Mouse (Mus musculus): Measurements from ENCODE around the gene BC052040. TPM values are rescaled to one million over a fixed set of nuclear protein-coding genes. Genes with fewer than 3 reads are reported as not detected.

Gene BC052040
- polyA plus RNA-seq, 1 experiment from 2014 or later, result 15.7 TPM

DNA sequence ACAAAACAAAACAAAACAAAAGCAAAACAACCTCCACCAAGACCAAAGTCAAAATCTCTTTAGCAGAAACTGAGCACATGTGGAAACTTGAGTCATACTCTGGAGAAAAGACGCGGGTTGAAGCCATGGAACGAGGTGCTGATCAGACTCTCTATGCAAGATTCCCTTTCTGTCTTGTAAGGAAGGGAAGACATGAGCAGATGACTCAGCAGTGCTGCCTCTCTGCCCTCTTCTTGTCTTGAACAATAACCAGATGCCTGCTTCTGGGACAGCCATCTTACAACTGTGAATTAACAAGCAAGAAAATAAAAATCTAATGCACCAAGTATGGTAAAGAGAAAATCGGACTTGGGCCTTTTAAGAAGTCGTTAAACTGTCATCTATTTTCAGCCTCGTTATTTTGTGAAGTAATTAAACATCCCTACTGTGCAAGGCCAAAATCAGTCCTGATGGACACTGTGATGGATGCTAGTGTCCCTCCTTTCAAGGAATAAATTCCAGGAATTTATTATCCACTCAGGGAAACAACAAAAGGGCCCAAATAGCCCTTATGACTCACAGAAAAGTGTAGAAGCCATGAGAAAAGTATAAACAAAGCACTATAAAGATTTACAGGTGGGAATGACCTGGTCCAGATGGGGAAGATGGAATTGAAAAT lies 18.0 kb upstream of the BC052040 start:
- Histone ChIP-seq H3K4me2 (ENCODE audit: low read length) (no peak overlapping the region), H3K9me3 (ENCODE audit: control insufficient read depth, low read length) (no peaks in the 10 kb centered on the region), H3K4me1 (ENCODE audit: control insufficient read depth, insufficient read depth, low read length) (no peaks in the 10 kb centered on the region), H3K4me3 (replicated peaks; ENCODE audit: low read depth, low read length) (no peak overlapping the region), H3K27ac (replicated peaks; ENCODE audit: low read depth, low read length) (no peak overlapping the region), H3K9ac (replicated peaks; ENCODE audit: low read length) (no peak overlapping the region), H3K36me3 (ENCODE audit: control insufficient read depth, insufficient read depth, low read length) (no peaks in the 10 kb centered on the region), H3K27me3 (ENCODE audit: control insufficient read depth, insufficient read depth, low read length) (no peaks in the 10 kb centered on the region)
- DNase-seq, result no peak
- 92% methylated on average over 6 of the region's 6 CpGs for WGBS
- no peak for ATAC-seq (ENCODE audit: low FRiP score, low TSS enrichment)

DNA sequence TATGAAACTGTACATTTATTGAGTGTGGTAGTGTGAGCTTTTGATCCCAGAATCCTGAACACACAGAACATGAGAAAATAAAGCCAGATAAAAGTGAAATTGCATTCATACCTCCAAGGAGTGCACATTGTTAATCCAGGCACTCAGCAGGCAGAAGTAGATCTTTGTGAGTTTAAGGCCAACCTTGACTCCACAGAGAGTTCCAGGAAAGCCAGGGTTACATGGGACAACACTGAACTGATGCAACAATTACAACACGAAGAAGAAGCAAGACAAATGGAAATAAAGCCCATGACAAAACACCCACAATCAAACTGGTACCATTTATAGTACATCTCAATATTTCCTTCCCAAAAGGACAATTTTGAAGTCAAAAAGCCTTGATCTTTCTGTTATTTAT lies 9.5 kb upstream of the BC052040 start:
- H3K9ac ChIP-seq (replicated peaks; ENCODE audit: low read length), result no peak overlapping the region
- 83% methylated on average over 1 of the region's 1 CpGs for whole genome bisulfite sequencing
- DNase-seq, result no peak

GRCm38 (mm10) chr2:115574802-115575201 lies 6.7 kb upstream of the BC052040 start:
- no peaks in the 10 kb centered on the region for H3K4me1 ChIP-seq (ENCODE audit: control insufficient read depth, insufficient read depth, low read length)
- H3K4me3 ChIP-seq (replicated peaks; ENCODE audit: low read depth, low read length), result no peak overlapping the region
- H3K27me3 ChIP-seq (ENCODE audit: control insufficient read depth, insufficient read depth, low read length), result no peaks in the 10 kb centered on the region
- no peaks in the 10 kb centered on the region for H3K9me3 ChIP-seq (ENCODE audit: control insufficient read depth, low read length)
- DNase-seq (no peak), ATAC-seq (ENCODE audit: low FRiP score, low TSS enrichment) (no peak)
- WGBS, result 63% methylated on average over 5 of the region's 5 CpGs
- H3K27ac ChIP-seq (replicated peaks; ENCODE audit: low read depth, low read length), result no peak overlapping the region
- H3K36me3 ChIP-seq (ENCODE audit: control insufficient read depth, insufficient read depth, low read length), result no peaks in the 10 kb centered on the region
- no peak overlapping the region for H3K9ac ChIP-seq (replicated peaks; ENCODE audit: low read length)
- no peak overlapping the region for H3K4me2 ChIP-seq (ENCODE audit: low read length)

More for the DNA sequence above, 9.5 kb upstream of the BC052040 start:
- Histone ChIP-seq H3K27ac (replicated peaks; ENCODE audit: low read depth, low read length) (no peak overlapping the region), H3K9me3 (ENCODE audit: control insufficient read depth, low read length) (no peaks in the 10 kb centered on the region), H3K4me2 (ENCODE audit: low read length) (no peak overlapping the region), H3K27me3 (ENCODE audit: control insufficient read depth, insufficient read depth, low read length) (no peaks in the 10 kb centered on the region), H3K4me1 (ENCODE audit: control insufficient read depth, insufficient read depth, low read length) (no peaks in the 10 kb centered on the region), H3K4me3 (replicated peaks; ENCODE audit: low read depth, low read length) (no peak overlapping the region), H3K36me3 (ENCODE audit: control insufficient read depth, insufficient read depth, low read length) (no peaks in the 10 kb centered on the region)
- ATAC-seq (ENCODE audit: low FRiP score, low TSS enrichment), result no peak

DNA sequence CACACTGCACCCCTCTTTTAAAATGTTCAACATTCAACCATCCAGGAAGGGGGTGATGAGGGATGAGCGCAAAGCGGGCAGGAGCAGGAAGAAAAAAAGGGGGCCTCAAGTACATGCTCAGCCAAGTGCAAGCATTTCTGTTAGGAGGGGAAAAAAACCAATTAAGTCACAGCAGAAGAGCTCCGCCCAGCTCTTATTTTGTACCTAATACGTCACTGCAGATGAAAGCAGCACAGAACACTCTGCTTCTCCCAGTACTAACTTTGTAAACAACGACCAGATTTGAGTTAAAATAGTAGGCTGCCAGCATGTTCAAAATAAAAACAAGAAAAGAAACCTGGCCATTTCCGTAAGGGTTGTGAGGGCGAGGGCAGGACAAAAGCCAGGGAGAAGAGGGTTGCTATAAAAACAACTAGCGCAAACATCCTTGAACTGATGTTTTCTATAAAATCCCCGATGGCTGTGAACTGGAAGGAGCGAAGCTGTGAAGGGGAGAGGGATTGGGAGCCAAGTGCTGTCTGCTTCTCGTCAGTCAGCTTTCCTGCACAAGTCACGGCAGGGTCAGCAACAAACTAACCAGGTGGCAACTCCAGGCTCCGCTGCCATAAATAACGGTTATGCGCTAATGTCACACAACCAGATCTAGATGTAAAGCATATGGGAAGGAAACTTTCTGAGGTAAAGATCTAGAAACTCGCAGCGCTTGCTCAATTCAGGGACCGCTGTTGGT lies 2.2 kb upstream of the BC052040 start:
- Histone ChIP-seq H3K27ac (replicated peaks; ENCODE audit: low read depth, low read length) (no peak overlapping the region), H3K9me3 (ENCODE audit: control insufficient read depth, low read length) (no peaks in the 10 kb centered on the region), H3K36me3 (ENCODE audit: control insufficient read depth, insufficient read depth, low read length) (no peaks in the 10 kb centered on the region), H3K27me3 (ENCODE audit: control insufficient read depth, insufficient read depth, low read length) (no peaks in the 10 kb centered on the region), H3K4me1 (ENCODE audit: control insufficient read depth, insufficient read depth, low read length) (peaks cover 9% of the 10 kb centered on the region), H3K9ac (replicated peaks; ENCODE audit: low read length) (no peak overlapping the region), H3K4me2 (ENCODE audit: low read length) (0 out of 2 replicates have a peak overlapping the region, but pooled peaks have one; percentile 15), H3K4me3 (replicated peaks; ENCODE audit: low read depth, low read length) (no peak overlapping the region)
- DNase-seq (no peak), ATAC-seq (ENCODE audit: low FRiP score, low TSS enrichment) (no peak)
- 37% methylated on average over 18 of the region's 18 CpGs for WGBS

- H3K4me3 ChIP-seq (replicated peaks; ENCODE audit: low read depth, low read length), result no peak overlapping the region
- 15% methylated on average over 6 of the region's 6 CpGs for WGBS
- H3K27me3 ChIP-seq (ENCODE audit: control insufficient read depth, insufficient read depth, low read length), result no peaks in the 10 kb centered on the region
- ATAC-seq (ENCODE audit: low FRiP score, low TSS enrichment) (no peak), DNase-seq (no peak)
- H3K27ac ChIP-seq (replicated peaks; ENCODE audit: low read depth, low read length), result no peak overlapping the region
- H3K4me1 ChIP-seq (ENCODE audit: control insufficient read depth, insufficient read depth, low read length), result peaks cover 9% of the 10 kb centered on the region
- H3K9ac ChIP-seq (replicated peaks; ENCODE audit: low read length), result no peak overlapping the region
- no peaks in the 10 kb centered on the region for H3K9me3 ChIP-seq (ENCODE audit: control insufficient read depth, low read length)
- H3K4me2 ChIP-seq (ENCODE audit: low read length), result no peak overlapping the region
- no peaks in the 10 kb centered on the region for H3K36me3 ChIP-seq (ENCODE audit: control insufficient read depth, insufficient read depth, low read length)
These were observed 1.5 kb upstream of the BC052040 start for GRCm38 (mm10) chr2:115579976-115580375.

GRCm38 (mm10) chr2:115581989-115582608 lies 583 bp downstream of the BC052040 start:
- H3K36me3 ChIP-seq (ENCODE audit: control insufficient read depth, insufficient read depth, low read length), result no peaks in the 10 kb centered on the region

DNA sequence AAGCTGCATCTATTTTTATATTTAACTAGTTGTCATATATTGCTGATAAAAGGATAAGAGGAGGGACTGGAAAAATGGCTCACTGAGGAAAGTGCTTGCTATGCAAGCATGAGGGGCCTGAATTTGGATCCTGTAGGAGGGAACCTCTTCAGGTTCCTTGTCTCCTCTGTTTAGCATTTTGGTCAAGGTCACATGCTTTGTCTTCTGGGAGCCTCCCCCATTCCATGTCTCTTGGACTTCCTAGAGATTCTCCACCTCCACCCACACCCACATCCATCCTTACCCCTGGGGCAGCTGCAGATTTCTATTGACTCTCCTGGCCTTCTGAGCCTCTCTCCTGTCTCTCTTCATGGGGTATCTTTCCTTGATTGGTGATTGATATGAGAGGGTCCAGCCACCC lies 2.3 kb downstream of the BC052040 start:
- Histone ChIP-seq H3K4me2 (ENCODE audit: low read length) (no peak overlapping the region), H3K4me3 (replicated peaks; ENCODE audit: low read depth, low read length) (no peak overlapping the region), H3K9me3 (ENCODE audit: control insufficient read depth, low read length) (no peaks in the 10 kb centered on the region), H3K36me3 (ENCODE audit: control insufficient read depth, insufficient read depth, low read length) (no peaks in the 10 kb centered on the region), H3K27me3 (ENCODE audit: control insufficient read depth, insufficient read depth, low read length) (no peaks in the 10 kb centered on the region), H3K4me1 (ENCODE audit: control insufficient read depth, insufficient read depth, low read length) (peaks cover 9% of the 10 kb centered on the region), H3K27ac (replicated peaks; ENCODE audit: low read depth, low read length) (no peak overlapping the region), H3K9ac (replicated peaks; ENCODE audit: low read length) (no peak overlapping the region)
- ATAC-seq (ENCODE audit: low FRiP score, low TSS enrichment) (no peak), DNase-seq (no peak)

More at GRCm38 (mm10) chr2:115581989-115582608, 583 bp downstream of the BC052040 start:
- no peak overlapping the region for H3K27ac ChIP-seq (replicated peaks; ENCODE audit: low read depth, low read length)
- no peaks in the 10 kb centered on the region for H3K9me3 ChIP-seq (ENCODE audit: control insufficient read depth, low read length)
- peak overlapping the region; percentile 67 for H3K9ac ChIP-seq (replicated peaks; ENCODE audit: low read length)
- DNase-seq (no peak), ATAC-seq (ENCODE audit: low FRiP score, low TSS enrichment) (no peak)
- H3K4me2 ChIP-seq (ENCODE audit: low read length), result peak overlapping the region; percentile 67
- WGBS, result 67% methylated on average over 10 of the region's 10 CpGs
- peaks cover 9% of the 10 kb centered on the region for H3K4me1 ChIP-seq (ENCODE audit: control insufficient read depth, insufficient read depth, low read length)
- peak overlapping the region; percentile 64 for H3K4me3 ChIP-seq (replicated peaks; ENCODE audit: low read depth, low read length)
- no peaks in the 10 kb centered on the region for H3K27me3 ChIP-seq (ENCODE audit: control insufficient read depth, insufficient read depth, low read length)

- Histone ChIP-seq H3K4me1 (ENCODE audit: control insufficient read depth, insufficient read depth, low read length) (no peaks in the 10 kb centered on the region), H3K4me3 (replicated peaks; ENCODE audit: low read depth, low read length) (no peak overlapping the region), H3K27ac (replicated peaks; ENCODE audit: low read depth, low read length) (no peak overlapping the region), H3K4me2 (ENCODE audit: low read length) (no peak overlapping the region), H3K36me3 (ENCODE audit: control insufficient read depth, insufficient read depth, low read length) (no peaks in the 10 kb centered on the region), H3K9me3 (ENCODE audit: control insufficient read depth, low read length) (no peaks in the 10 kb centered on the region), H3K27me3 (ENCODE audit: control insufficient read depth, insufficient read depth, low read length) (no peaks in the 10 kb centered on the region), H3K9ac (replicated peaks; ENCODE audit: low read length) (no peak overlapping the region)
- WGBS, result 90% methylated on average over 2 of the region's 2 CpGs
- ATAC-seq (ENCODE audit: low FRiP score, low TSS enrichment), result no peak
- DNase-seq, result no peak
These were observed 9.1 kb downstream of the BC052040 start for GRCm38 (mm10) chr2:115590602-115591001.

All from midbrain, embryonic 14.5 days (tissue).